Mouse (Mus musculus) embryonic facial prominence, embryonic 11.5 days (tissue): ENCODE data around the gene Flcn. TPM values are rescaled to one million over a fixed set of nuclear protein-coding genes. Genes with fewer than 3 reads are reported as not detected.
A peak's percentile ranks its signal among the peaks of the same experiment; 100 is the strongest.

Source experiments
- ATAC-seq: fragments of 200-750 bp; cut with Nextera tagmentation; replicated peaks from 2 replicates; pipeline ENCODE4 v1.8.0; 2017; ENCODE audit warnings: low read depth; ENCODE audit not compliant: insufficient number of reproducible peaks, low FRiP score, low TSS enrichment
- DNase-seq: peaks from one replicate; pipeline ENCODE4 v3.0.0-alpha.2; 2015; ENCODE audit warnings: low spot score
- H3K27ac ChIP-seq: fragments of 300-500 bp; sonication (generic); replicated peaks from 2 replicates; pipeline ENCODE4 v1.5.1; 2014; ENCODE audit warnings: mild to moderate bottlenecking, low read depth, low read length, control low read depth
- H3K27me3 ChIP-seq: fragments of 300-500 bp; sonication (generic); 2 replicates; pipeline ENCODE4 v1.6.1; 2014; ENCODE audit warnings: mild to moderate bottlenecking, low read length, moderate library complexity, mixed read lengths; ENCODE audit not compliant: control insufficient read depth, insufficient read depth
- H3K36me3 ChIP-seq: fragments of 300-500 bp; sonication (generic); replicated peaks from 2 replicates; pipeline ENCODE4 v1.6.1; 2014; ENCODE audit warnings: low read depth, mild to moderate bottlenecking, low read length, moderate library complexity, mixed read lengths; ENCODE audit not compliant: control insufficient read depth, insufficient read depth
- H3K4me1 ChIP-seq: fragments of 300-500 bp; sonication (generic); 2 replicates; pipeline ENCODE4 v1.6.1; 2014; ENCODE audit warnings: low read length, mixed read lengths; ENCODE audit not compliant: control insufficient read depth, insufficient read depth
- H3K4me2 ChIP-seq: fragments of 300-500 bp; sonication (generic); 2 replicates; pipeline ENCODE4 v1.6.1; 2014; ENCODE audit warnings: low read depth, mild to moderate bottlenecking, control low read depth, low read length, moderate library complexity
- H3K4me3 ChIP-seq: fragments of 300-500 bp; sonication (generic); 2 replicates; pipeline ENCODE4 v1.5.1; 2014; ENCODE audit warnings: low read depth, low read length, control low read depth
- H3K9ac ChIP-seq: fragments of 300-500 bp; sonication (generic); replicated peaks from 2 replicates; pipeline ENCODE4 v1.6.1; 2014; ENCODE audit warnings: mild to moderate bottlenecking, control low read depth, low read length
- H3K9me3 ChIP-seq: fragments of 300-500 bp; sonication (generic); replicated peaks from 2 replicates; pipeline ENCODE4 v1.6.1; 2016; ENCODE audit warnings: mild to moderate bottlenecking, low read length, inconsistent platforms, mixed read lengths; ENCODE audit not compliant: control insufficient read depth
- WGBS: fragments of 180-500 bp; shearing (Covaris S2); extraction: QIAGEN DNeasy Blood & Tissue Kit; methylation state at CpG from one replicate; pipeline ENCODE4 v1.1.7; 2014; 5-methylcytosine and 5-hydroxymethylcytosine counted together
- polyA plus RNA-seq: library from polyadenylated mRNA; unstranded; fragments of >200 nt; fragmentation: Nextera tagmentation; extraction: Ambion mirVana; gene quantifications from 2 replicates; pipeline ENCODE4 v1.2.1, GENCODE M21; 2014

Flcn gene
- polyA plus RNA-seq, 1 experiment from 2014 or later: 23.9 TPM

GRCm38 (mm10) chr11:59811211-59811610 lies 1.4 kb upstream of the Flcn start:
- no peak overlapping the region for H3K4me2 ChIP-seq
- DNase-seq (peak; percentile 35), ATAC-seq (no peak)
- H3K36me3 ChIP-seq: no peaks in the 10 kb centered on the region; the same call in none of the 2 replicates
- 0 out of 2 replicates have a peak, but pooled peaks cover 3% of the 10 kb centered on the region for H3K4me1 ChIP-seq
- no peak overlapping the region; the same call in 1 of the 2 replicates for H3K27ac ChIP-seq
- H3K27me3 ChIP-seq: no peaks in the 10 kb centered on the region
- WGBS: 54% methylated on average over 4 of the region's 4 CpGs
- H3K9me3 ChIP-seq: no peaks in the 10 kb centered on the region
- H3K4me3 ChIP-seq: no peak overlapping the region
- 0 out of 2 replicates have a peak overlapping the region, but pooled peaks have one; percentile 13 for H3K9ac ChIP-seq

DNA sequence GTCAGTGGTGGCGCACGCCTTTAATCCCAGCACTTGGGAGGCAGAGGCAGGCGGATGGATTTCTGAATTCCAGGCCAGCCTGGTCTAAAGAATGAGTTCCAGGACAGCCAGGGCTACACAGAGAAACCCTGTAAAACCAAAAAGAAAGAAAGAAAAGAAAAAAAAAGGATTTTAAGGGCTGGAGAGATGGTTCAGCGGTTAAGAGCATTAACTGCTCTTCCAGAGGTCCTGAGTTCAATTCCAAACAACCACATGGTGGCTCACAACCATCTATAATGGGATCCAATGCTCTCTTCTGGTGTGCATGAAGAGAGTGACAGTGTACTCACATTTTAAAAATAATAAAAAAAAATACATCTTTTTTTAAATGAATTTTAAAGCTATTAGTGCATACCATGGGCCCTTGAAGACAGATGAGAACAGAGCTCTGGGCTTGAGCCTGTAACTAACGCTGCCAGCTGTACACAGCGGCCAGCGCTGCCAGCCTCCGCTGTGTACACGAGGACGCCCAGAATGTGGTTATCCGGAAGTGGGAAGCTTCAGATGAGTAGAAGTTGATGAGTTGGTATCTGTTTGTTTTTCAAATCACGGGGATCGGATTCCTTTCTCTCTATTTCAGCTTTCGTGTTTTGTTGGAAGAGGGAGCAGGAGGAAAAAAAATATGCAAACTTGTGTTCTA lies 803 bp upstream of the Flcn start:
- Histone ChIP-seq H3K27me3 (no peaks in the 10 kb centered on the region), H3K36me3 (no peaks in the 10 kb centered on the region; the same call in none of the 2 replicates), H3K9ac (peak overlapping the region; percentile 98), H3K4me2 (peak overlapping the region; percentile 48), H3K27ac (peak overlapping the region; percentile 95; the same call in 1 of the 2 replicates), H3K4me1 (0 out of 2 replicates have a peak, but pooled peaks cover 3% of the 10 kb centered on the region), H3K4me3 (peak overlapping the region; percentile 75), H3K9me3 (no peaks in the 10 kb centered on the region)
- ATAC-seq (no peak), DNase-seq (no peak)
- 68% methylated on average over 14 of the region's 14 CpGs for WGBS

GRCm38 (mm10) chr11:59809071-59809669 lies 646 bp downstream of the Flcn start:
- ATAC-seq (peak; percentile 42; the same call in 1 of the 2 replicates), DNase-seq (peak; percentile 6)
- no peaks in the 10 kb centered on the region for H3K27me3 ChIP-seq
- peak overlapping the region; percentile 75 for H3K4me3 ChIP-seq
- H3K27ac ChIP-seq: peak overlapping the region; percentile 95; the same call in 1 of the 2 replicates
- under 1% methylated on average over 15 of the region's 15 CpGs for WGBS
- H3K4me1 ChIP-seq: 0 out of 2 replicates have a peak, but pooled peaks cover 3% of the 10 kb centered on the region
- H3K4me2 ChIP-seq: peak overlapping the region; percentile 48
- no peaks in the 10 kb centered on the region for H3K9me3 ChIP-seq
- peak overlapping the region; percentile 98 for H3K9ac ChIP-seq
- no peaks in the 10 kb centered on the region; the same call in none of the 2 replicates for H3K36me3 ChIP-seq

DNA sequence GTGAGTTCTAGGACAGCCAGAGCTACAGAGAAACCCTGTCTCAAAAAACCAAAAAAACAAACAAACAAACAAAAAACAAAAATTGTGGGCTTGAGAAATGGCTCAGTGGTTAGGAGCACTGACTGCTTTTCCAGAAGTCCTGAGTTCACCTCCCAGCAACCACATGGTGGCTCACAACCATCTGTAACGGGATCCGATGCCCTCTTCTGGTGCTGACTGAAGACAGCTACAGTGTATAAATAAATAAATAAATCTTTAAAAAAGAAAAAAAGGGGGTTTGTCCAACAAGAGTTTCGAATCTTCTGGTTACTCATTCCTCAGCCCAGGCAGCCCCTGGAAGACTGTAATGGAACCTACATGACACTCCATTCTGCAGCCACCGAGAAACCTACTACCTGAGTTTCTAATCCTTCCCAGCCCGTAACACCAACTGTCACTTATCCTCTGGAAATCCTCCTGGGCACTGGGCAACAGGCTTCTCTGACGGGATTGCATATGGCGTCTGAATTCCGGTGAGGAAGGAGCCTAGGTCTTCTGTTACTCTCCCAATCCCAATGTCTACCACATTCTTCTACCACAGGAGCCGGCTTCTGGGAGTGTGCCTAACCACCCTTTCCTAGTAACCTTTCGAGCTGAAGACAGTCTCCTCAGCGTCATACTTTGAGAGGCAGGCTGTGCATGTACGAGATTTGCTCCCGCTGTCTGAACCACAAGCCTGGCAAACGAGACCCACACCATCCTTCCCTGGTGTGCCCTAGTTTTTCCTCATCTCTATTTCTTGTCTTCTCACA lies 1.5 kb downstream of the Flcn start:
- no peak overlapping the region for H3K27ac ChIP-seq
- H3K36me3 ChIP-seq: no peaks in the 10 kb centered on the region; the same call in none of the 2 replicates
- H3K4me3 ChIP-seq: peak overlapping the region; percentile 75
- H3K4me2 ChIP-seq: peak overlapping the region; percentile 48
- DNase-seq (no peak), ATAC-seq (no peak)
- 0 out of 2 replicates have a peak, but pooled peaks cover 3% of the 10 kb centered on the region for H3K4me1 ChIP-seq
- no peaks in the 10 kb centered on the region for H3K9me3 ChIP-seq
- WGBS: 65% methylated on average over 14 of the region's 14 CpGs
- no peaks in the 10 kb centered on the region for H3K27me3 ChIP-seq
- peak overlapping the region; percentile 3 for H3K9ac ChIP-seq

DNA sequence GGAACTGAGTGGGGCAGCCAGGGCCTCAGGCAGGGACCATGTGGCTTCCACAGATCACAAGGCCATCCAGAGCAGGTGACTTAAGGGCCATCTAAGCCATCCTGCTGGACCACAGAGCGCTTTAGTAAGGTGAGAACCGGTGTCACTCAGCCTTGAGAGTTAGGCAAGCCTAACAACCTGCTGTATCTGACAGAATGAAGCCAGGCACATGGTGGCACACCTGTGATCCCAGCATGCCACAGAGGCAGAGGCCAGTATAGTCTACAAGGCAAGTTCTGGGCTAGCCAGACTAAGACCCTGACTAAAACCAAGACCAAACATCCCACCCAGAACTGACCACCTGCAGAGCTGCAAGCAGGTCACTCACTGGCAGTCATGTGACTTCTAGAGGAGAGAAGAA lies 4.2 kb downstream of the Flcn start:
- H3K4me2 ChIP-seq: no peak overlapping the region
- H3K9me3 ChIP-seq: no peaks in the 10 kb centered on the region
- 95% methylated on average over 2 of the region's 2 CpGs for WGBS
- ATAC-seq (no peak), DNase-seq (no peak)
- no peak overlapping the region for H3K9ac ChIP-seq
- H3K27me3 ChIP-seq: no peaks in the 10 kb centered on the region
- no peak overlapping the region for H3K4me3 ChIP-seq
- no peak overlapping the region for H3K27ac ChIP-seq
- peaks cover 11% of the 10 kb centered on the region for H3K36me3 ChIP-seq
- H3K4me1 ChIP-seq: 0 out of 2 replicates have a peak, but pooled peaks cover 3% of the 10 kb centered on the region

- Histone ChIP-seq H3K9ac (no peak overlapping the region), H3K4me3 (no peak overlapping the region), H3K27me3 (no peaks in the 10 kb centered on the region), H3K27ac (no peak overlapping the region), H3K9me3 (no peaks in the 10 kb centered on the region), H3K36me3 (peaks cover 12% of the 10 kb centered on the region), H3K4me2 (no peak overlapping the region), H3K4me1 (0 out of 2 replicates have a peak, but pooled peaks cover 3% of the 10 kb centered on the region)
- DNase-seq (no peak), ATAC-seq (no peak)
- WGBS: 100% methylated on average over 1 of the region's 1 CpGs
Observed at GRCm38 (mm10) chr11:59805256-59805655, 4.6 kb downstream of the Flcn start.

- no peak overlapping the region for H3K4me3 ChIP-seq
- 0 out of 2 replicates have a peak, but pooled peaks cover 3% of the 10 kb centered on the region for H3K4me1 ChIP-seq
- no peak for ATAC-seq
- peaks cover 16% of the 10 kb centered on the region for H3K36me3 ChIP-seq
- H3K9me3 ChIP-seq: no peaks in the 10 kb centered on the region
- no peaks in the 10 kb centered on the region for H3K27me3 ChIP-seq
- WGBS: 88% methylated on average over 22 of the region's 22 CpGs
- no peak for DNase-seq
- H3K4me2 ChIP-seq: no peak overlapping the region
- H3K27ac ChIP-seq: no peak overlapping the region
- no peak overlapping the region for H3K9ac ChIP-seq
Observed at GRCm38 (mm10) chr11:59804409-59805110, 5.3 kb downstream of the Flcn start.
